Mouse (Mus musculus) hematopoietic stem cell, adult 5-6 weeks (primary cell): ENCODE results near the gene 4930544G11Rik. TPM values are rescaled to one million over a fixed set of nuclear protein-coding genes. Genes with fewer than 3 reads are reported as not detected.

Experiments used
- ATAC-seq, 2 experiments: fragments of 125-278 bp in 1 of 2; replicated peaks in 1 of 2; 2 replicates each; pipeline ENCODE4 v1.8.0; 2016 to 2017; ENCODE audit warnings: inconsistent platforms in 2 of 2, mild to moderate bottlenecking in 2 of 2, moderate number of reproducible peaks in 2 of 2, low read depth in 1 of 2, moderate TSS enrichment in 1 of 2; ENCODE audit not compliant: low FRiP score in 2 of 2, poor library complexity in 2 of 2, severe bottlenecking in 2 of 2, insufficient read depth in 1 of 2, low TSS enrichment in 1 of 2
- total RNA-seq: library from RNA; stranded (forward); fragments of 172-1452, 232-1000 nt; gene quantifications from 2 replicates; pipeline ENCODE4 v1.2.3, GENCODE M21; 2017

Gene 4930544G11Rik
- total RNA-seq, result not detected in 2 replicates

- ATAC-seq, result no peak
Measured at GRCm38 (mm10) chr6:65952309-65952708, at the start of gene 4930544G11Rik. Gene 4930544G11Rik (plus strand): TSS chr6:65952609.

DNA sequence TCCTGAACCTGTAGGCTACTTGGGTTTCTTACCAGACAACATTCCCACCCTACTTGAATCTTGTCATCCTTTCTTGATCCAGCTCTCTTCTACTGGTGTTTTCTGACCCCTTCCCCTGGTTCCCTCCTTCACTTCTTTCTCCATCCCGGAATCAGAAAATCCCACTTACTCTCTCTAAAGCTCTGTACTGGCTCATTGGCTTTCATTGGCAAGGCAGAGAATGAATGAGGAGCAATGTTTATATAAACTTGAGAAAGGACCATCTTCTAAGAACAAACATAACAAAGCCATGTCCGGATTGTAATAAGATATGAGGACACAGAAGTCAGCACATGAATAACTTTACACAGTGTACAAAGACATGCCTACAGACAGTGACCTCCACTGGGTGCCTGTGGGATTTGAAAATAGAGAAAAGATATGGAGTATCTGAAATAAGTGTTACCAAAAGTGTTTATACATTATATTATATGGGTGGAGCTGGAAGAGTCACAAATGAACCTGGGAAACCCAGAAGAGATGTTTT lies 45.7 kb upstream of the 4930544G11Rik start:
- no peak for ATAC-seq

DNA sequence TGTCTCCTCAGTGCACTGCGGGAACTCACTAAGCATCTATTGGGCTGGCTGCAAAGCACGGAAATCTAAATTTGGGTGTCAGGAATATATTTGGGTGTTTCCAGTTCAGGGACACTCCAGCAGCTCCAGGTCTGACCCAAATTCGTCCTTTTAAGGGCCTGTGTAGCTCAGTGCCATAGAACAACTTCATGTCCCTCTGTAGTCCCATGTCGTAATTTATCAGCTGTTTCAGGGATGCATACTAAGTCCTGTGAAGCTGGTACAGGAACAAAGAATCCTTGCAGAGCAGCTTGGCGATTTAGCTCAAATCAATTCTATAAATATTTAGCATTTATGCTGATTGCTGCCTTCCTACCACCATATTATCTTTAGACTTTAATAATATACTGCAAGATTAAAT lies 37.0 kb upstream of the 4930544G11Rik start:
- no peak for ATAC-seq

GRCm38 (mm10) chr6:65921703-65922102 lies 30.7 kb upstream of the 4930544G11Rik start:
- ATAC-seq, result no peak

DNA sequence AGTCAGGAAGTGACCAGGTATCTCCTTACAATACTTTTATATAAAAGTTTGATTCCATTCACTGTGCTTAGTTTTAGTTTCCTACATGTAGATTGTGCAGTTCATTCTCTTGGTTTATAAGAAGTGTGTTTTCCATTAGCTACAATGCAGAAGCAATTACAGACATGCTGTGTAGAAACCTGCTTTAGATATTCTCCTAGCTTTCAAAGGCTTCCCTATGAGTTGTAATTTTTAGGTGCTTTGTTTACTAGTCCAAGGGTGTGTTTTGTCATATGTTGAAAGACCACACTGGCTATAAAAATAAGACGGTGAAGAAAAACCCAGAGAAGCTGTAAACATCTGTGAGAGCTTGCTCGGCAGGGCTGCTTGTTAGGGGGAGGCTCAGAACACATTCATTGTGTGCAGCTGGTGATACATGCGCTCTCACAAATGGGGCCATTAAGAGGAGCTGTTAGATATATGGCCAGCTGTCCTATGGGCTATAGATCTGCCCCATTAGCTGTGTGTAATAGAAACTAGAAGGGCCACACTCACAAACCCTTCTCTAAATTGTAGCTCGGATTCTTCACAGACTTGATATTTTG lies 28.8 kb upstream of the 4930544G11Rik start:
- no peak for ATAC-seq

DNA sequence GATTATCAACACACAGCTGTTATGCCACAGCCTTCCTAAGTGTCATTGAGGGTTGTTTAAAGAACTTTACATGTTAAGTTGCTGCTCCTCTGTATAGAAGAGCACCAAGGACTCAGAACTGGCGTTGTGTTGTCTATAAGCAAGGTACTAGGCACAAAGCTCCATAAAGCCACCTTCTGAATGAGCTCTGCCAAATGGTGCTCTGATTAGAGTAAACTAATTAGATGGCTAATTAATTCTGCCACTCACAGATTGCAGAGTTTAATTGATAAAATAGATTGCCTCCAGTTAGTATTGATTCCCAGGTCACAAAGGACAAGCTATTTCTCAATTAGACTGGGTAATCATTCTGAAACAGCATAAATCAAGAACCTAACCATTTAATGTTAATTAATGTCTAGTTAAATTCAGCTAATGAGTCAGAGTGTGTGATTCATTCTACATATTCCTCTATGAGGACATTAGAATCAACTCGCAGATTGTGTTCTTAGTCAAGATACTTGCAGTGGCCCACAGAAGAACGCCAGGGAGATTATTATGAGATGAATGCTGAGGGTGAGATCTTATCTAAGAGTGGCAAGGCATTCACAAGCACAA lies 26.6 kb upstream of the 4930544G11Rik start:
- ATAC-seq, result no peak

DNA sequence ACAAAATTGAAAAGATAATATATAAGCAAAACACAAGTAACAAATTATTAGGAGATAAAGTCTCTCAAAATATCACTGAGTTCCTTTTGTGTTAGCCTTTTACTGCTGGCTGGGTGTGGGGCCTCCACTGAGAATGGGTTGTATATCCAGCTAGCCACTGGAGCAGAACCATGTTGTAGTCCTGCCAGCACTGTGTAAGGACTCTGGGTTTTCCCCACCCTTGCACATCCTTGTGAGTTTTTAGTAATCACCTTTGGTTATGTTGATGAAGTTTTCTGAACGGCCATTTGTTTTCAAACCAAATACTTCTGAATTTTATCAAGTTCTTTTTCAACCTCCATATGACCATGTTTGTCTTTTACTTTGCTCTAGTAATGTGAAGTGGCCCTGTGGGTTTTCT lies 21.9 kb upstream of the 4930544G11Rik start:
- ATAC-seq, result no peak

GRCm38 (mm10) chr6:65932776-65933175 lies 19.6 kb upstream of the 4930544G11Rik start:
- ATAC-seq, result no peak

DNA sequence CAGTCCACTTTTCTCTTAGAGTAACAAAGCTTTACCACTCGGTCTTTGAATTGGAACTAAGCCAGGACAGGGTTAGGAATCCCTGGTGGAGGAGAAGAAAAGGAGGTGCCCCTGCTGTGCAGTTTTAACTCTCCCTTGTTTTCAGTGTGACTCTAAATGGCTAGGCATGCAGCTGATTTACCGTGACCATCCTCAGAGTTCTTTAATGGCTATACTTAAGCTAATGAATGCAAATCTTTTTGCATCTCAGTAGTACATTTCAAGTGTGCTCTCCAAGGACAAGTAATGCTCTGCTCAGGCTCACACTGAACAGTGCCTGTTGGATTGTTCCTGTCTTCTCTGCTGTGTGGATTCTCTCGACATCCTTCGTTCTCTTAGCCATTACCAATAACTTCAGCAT lies 19.2 kb upstream of the 4930544G11Rik start:
- ATAC-seq, result no peak

GRCm38 (mm10) chr6:65935566-65936281 lies 16.7 kb upstream of the 4930544G11Rik start:
- ATAC-seq, result no peak

DNA sequence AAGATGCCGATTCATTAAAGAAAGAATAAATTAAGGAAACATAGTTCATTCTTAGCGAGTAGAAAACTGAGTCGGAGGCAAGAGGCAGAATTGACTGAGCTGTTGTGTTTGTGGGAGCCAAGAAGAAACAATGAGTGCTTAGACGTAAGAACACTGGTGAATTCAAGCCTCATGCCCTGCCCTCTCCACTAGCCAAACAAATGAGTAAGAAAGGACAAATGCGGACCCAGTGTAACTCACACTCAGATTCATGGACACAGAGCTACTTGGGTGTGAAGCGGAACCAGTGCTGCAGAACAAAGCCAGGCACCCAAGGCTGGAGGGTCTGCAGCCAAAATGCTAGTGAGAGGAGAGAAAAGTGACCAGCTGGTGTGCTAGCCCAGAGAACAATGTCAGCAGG lies 1.9 kb upstream of the 4930544G11Rik start:
- ATAC-seq, result no peak

GRCm38 (mm10) chr6:65969386-65970111 lies 17.1 kb downstream of the 4930544G11Rik start:
- ATAC-seq, result no peak

DNA sequence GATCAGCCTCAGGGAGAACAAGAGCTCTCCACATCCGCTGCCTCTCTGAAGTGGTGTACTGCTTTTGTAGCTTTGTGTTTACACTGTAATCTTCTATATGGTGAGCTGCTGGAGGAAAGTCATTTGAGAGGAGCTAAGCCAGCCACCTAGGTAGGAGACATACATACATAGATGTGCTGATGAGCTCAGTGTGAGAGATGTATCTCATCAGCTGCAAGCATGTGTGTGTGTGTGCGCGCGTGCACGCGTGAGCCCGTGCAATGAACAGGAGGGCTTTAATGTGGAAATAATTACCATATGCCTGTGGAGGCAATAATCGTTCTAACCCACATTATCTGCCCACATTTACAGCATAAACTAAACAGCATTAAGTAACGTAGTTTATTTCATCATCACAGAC lies 18.0 kb downstream of the 4930544G11Rik start:
- no peak for ATAC-seq

- no peak for ATAC-seq
Measured at GRCm38 (mm10) chr6:65992081-65992480, 39.7 kb downstream of the 4930544G11Rik start.

DNA sequence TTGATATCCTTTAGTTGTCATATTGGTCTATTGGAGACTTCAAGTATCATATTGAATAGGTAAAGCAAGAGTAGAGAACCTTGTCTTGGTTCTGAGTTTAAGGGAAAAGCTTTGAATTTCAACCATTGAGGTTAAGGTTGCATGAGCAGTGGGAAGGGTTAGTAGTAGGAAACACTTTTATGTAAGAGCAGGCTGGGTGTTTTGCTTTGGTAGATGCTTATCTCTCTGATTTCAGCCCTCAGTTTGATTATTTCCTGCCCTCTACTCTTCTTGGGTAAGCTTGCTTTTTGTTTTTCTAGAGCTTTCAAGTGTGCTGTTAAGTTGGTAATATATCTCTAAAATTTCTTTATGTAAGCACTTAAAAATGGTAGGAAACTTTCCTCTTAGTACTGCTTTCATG lies 45.9 kb downstream of the 4930544G11Rik start:
- no peak for ATAC-seq
